Mouse (Mus musculus): ENCODE data around the gene Hfe2.

Gene Hfe2

GRCm38 (mm10) chr3:96557694-96558093 is 32.7 kb downstream of the Hfe2 start, which contains the start of gene Txnip:
Gene Txnip, plus strand, starts transcription at chr3:96557957.
- DNase-seq (ENCODE audit: low read depth, low spot score), result peak; percentile 100

- DNase-seq (ENCODE audit: low read depth, low spot score), result no peak
Observed at GRCm38 (mm10) chr3:96558159-96558558, 33.2 kb downstream of the Hfe2 start.

- no peak for DNase-seq (ENCODE audit: low read depth, low spot score)
Observed at GRCm38 (mm10) chr3:96558668-96559196, 33.8 kb downstream of the Hfe2 start.

GRCm38 (mm10) chr3:96559398-96559910 is 34.5 kb downstream of the Hfe2 start:
- DNase-seq (ENCODE audit: low read depth, low spot score), result no peak

GRCm38 (mm10) chr3:96559911-96560850 is 35.2 kb downstream of the Hfe2 start:
- DNase-seq (ENCODE audit: low read depth, low spot score), result no peak

- no peak for DNase-seq (ENCODE audit: low read depth, low spot score)
Observed at GRCm38 (mm10) chr3:96560881-96561668, 36.1 kb downstream of the Hfe2 start.

- DNase-seq (ENCODE audit: low read depth, low spot score), result no peak
Observed at GRCm38 (mm10) chr3:96561946-96562681, 37.1 kb downstream of the Hfe2 start.

GRCm38 (mm10) chr3:96563267-96563666 is 38.3 kb downstream of the Hfe2 start:
- no peak for DNase-seq (ENCODE audit: low read depth, low spot score)

GRCm38 (mm10) chr3:96563911-96564632 is 39.1 kb downstream of the Hfe2 start:
- DNase-seq (ENCODE audit: low read depth, low spot score), result no peak

- DNase-seq (ENCODE audit: low read depth, low spot score), result no peak
Observed at GRCm38 (mm10) chr3:96564633-96565032, 39.7 kb downstream of the Hfe2 start.

- no peak for DNase-seq (ENCODE audit: low read depth, low spot score)
Observed at GRCm38 (mm10) chr3:96565105-96565504, 40.1 kb downstream of the Hfe2 start.

- no peak for DNase-seq (ENCODE audit: low read depth, low spot score)
Observed at GRCm38 (mm10) chr3:96566661-96567450, 41.9 kb downstream of the Hfe2 start.

- no peak for DNase-seq (ENCODE audit: low read depth, low spot score)
Observed at GRCm38 (mm10) chr3:96568605-96569004, 43.6 kb downstream of the Hfe2 start.

GRCm38 (mm10) chr3:96569506-96569905 is 44.5 kb downstream of the Hfe2 start:
- no peak for DNase-seq (ENCODE audit: low read depth, low spot score)

GRCm38 (mm10) chr3:96569966-96570605 is 45.1 kb downstream of the Hfe2 start:
- DNase-seq (ENCODE audit: low read depth, low spot score), result peak; percentile 59

- no peak for DNase-seq (ENCODE audit: low read depth, low spot score)
Observed at GRCm38 (mm10) chr3:96570643-96571042, 45.7 kb downstream of the Hfe2 start.

- DNase-seq (ENCODE audit: low read depth, low spot score), result peak; percentile 91
Observed at GRCm38 (mm10) chr3:96571336-96571735, 46.4 kb downstream of the Hfe2 start.

- peak; percentile 70 for DNase-seq (ENCODE audit: low read depth, low spot score)
Observed at GRCm38 (mm10) chr3:96571896-96572698, 47.1 kb downstream of the Hfe2 start.
